Mouse (Mus musculus) left cerebral cortex, adult 9 months (tissue): ENCODE data around the gene Rplp2.
"Not testable (repeated sequence)": the region's sequence is repeated elsewhere in the genome, so short reads cannot be mapped to it uniquely, and the experiment has no call there.

ENCODE experiments used
- DNase-seq, 2 experiments: peaks; one replicate each; pipeline ENCODE4 v3.0.0; 2022; ENCODE audit warnings: low spot score in 2 of 2

The Rplp2 gene

DNA sequence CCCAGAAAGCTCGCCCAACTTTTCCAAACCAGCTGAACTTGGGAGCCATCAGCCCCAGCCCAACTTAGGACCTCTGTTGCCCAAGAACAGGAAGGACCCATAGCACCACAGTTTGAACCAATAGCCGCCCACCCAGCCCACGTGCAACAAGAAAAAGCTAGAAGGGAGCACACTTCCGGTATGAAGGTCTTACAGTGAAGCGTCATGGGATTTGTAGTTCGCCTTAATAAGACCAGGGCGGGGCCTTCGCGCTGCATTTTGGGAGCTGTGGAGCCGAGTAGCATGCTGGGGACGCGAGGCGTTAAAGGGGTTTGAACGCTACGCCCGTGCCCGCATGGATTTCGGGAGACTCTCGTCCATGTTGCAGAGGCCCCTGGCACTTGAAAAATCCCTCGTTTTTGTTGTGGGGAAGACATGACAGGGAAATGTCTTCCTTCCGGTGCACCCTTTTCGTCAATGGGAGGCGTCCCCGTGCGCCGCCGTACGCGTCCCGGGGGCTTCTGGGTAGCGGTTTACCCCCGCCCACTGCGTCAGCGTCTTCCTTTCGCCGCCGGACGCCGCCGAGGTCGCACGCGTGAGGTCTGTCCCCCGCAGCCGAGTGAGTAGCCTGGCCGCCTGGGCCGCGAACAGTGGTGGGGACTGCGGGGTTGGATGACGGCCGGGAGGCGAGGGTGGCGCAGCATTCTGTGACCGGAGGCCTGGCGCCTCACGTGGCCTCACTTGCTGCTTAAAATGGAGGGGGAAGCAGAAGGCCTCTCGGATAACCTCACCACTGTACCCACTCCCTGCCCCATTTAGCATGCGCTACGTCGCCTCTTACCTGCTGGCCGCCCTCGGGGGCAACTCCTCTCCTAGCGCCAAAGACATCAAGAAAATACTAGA is at the start of gene Rplp2:
TSS of gene Rplp2 (plus strand) at position 261 of the 882 bp plus-strand sequence.
- peak; percentile 89 to 95 for DNase-seq

GRCm38 (mm10) chr7:141403305-141403704 is 43.9 kb upstream of the Rplp2 start:
- no peak for DNase-seq

- DNase-seq = no peak
These were observed 41.7 kb upstream of the Rplp2 start for GRCm38 (mm10) chr7:141405466-141405865.

DNA sequence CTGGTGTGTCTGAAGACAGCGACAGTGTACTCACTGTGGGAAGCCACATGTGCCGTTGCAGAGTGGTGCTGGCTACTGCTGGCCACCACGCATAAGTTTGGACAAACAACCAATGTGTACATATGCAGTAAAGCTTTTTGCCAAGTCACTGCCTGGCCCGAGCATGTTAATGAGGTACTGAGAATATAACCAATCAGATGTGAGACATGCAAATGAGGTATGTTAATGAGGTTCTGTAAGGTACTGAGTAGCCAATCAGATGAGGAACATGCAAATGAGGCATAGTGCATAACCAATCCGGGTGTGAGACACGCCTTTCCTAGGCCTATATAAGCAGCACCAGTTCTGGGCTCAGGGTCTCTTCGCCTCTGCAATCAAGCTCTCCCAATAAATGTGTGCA is 39.5 kb upstream of the Rplp2 start:
- not testable (repeated sequence) for DNase-seq

- peak in 1 of 2 experiments; percentile 88 for DNase-seq
These were observed 38.3 kb upstream of the Rplp2 start for GRCm38 (mm10) chr7:141408833-141409232.

DNA sequence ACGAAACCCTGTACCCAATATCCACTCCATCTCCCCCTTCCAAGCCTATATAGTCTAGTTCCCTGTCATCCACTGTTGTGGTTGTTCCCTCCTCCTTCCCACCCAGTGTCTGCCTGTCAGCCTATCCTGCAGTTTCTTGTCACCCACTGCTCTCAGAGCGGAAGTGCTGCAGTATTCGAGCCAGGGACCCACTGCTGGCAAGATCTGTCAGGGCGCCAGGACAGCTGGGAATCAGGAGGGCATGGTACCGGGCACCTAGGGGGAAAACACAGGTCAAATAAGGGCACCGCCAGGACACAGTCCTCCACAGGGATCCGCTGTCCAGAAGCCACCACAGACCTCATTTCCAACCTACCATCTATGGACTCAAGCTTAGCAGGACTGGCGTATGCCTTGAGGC is 36.5 kb upstream of the Rplp2 start:
- DNase-seq = no peak

DNA sequence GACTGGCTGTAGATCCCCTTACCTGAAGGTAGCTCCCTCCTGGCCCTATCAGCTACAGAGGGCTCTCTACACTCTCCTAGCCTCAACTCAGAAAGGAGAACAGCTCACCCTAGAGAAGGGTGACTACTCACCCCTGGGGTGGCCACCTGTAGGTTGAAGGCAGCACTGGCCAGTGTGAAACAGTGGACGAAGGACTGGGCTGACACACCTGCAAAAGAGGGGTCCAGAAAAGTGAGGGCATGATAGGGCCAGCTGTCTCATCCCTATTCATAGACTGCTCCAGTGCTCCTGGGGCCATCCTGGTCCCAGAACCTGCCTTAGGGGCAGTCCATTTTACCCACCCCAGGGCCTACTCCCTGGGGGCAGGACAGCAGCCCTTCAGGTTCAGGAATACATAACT is 35.5 kb upstream of the Rplp2 start:
- DNase-seq = no peak

- no peak for DNase-seq
These were observed 33.8 kb upstream of the Rplp2 start for GRCm38 (mm10) chr7:141413331-141413730.

DNA sequence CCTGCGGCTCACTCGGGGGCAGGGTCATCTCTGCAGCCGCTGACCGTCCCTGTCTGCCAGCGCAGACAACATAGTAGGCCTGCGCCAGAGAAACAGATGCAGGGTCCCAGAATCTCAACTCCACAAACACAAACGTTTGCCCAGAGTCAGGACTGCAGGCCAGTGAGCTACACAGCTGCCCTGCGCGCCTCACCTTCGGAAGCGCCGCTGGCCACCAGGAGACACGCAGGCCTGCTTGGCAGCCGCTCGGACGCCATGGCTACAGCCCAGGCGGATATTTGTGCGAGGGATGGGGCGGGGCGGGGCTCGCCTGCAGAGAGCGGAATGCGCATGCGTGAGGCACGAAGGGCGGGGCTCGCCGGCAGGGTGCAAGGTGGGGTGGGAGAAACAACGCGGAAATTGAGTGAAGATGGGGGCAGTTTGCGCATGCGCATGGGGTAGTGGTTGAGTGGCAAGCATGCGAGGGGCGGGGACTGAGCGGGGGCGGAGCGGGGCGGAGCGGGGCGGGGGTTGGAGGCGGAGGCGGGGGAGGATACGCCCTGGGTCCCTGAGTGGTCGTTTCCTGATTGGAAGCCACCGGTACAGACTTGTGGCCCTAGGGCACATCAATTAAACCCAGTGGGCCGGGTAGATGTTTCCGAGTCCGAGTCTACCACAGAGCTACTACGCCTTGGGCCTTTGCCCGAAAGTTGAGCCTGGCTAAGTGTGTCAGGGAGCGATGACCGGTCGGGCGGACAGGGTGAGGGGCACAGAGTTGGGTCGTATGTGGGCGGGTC is 33.2 kb upstream of the Rplp2 start, which contains the start of gene Gatd1:
TSS of gene Gatd1 (minus strand) at position 328 of the 776 bp plus-strand sequence.
- DNase-seq = peak; percentile 90 to 98

- no peak for DNase-seq
These were observed 30.9 kb upstream of the Rplp2 start for GRCm38 (mm10) chr7:141416144-141416841.

GRCm38 (mm10) chr7:141417731-141418681 is 29.2 kb upstream of the Rplp2 start:
- DNase-seq = no peak

DNA sequence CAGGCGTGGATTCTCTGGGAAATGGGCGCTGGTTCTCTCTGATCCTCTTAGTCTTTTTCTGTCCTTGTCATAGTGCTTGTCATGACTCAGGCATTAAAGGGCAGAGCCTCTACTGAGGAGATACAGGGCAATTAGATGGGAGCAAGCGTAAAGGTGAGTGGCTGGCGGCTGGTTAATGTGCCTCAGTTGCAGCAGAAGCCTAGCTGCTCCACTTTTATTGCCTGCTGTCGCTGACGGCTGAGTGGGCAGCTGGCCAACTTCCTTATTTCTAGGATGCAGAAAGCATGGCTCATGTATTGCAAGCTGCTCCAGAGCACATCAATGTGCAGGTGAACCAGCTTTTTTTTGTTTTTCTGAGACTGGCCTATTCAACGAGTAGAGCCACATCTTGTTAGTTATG is 28.2 kb upstream of the Rplp2 start:
- peak in 1 of 2 experiments; percentile 27 for DNase-seq

DNA sequence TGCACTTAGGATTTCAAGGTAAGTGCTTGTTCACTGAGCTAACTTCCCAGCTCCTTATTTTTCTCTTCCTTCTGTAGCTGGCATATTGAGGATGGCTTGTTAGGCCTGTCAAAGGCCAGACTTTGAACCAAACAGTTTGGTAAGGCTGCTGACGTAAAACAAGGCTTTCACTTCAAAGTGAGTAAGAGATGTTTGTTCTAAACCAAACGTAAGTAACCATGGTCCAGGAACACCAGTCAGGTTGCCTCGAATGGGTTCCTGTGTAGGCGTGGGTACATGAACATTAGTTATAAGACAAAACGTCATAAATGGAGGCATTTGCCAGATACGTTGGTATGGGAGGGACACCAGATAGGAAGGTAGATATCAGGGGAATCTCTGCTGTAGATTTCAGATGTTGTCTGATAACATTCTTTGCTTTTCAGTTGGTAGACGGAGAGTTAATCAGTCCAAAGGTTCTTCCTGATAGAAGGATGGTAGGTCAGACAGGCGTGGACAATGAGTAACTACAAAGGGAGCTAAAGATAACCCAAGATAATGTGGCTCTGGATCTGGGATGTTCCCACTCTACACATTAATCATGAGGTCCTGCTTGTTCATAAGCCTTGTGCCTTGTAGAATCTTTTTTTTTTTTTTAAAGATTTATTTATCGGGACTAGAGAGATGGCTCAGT is 27.0 kb upstream of the Rplp2 start:
- no peak for DNase-seq

DNA sequence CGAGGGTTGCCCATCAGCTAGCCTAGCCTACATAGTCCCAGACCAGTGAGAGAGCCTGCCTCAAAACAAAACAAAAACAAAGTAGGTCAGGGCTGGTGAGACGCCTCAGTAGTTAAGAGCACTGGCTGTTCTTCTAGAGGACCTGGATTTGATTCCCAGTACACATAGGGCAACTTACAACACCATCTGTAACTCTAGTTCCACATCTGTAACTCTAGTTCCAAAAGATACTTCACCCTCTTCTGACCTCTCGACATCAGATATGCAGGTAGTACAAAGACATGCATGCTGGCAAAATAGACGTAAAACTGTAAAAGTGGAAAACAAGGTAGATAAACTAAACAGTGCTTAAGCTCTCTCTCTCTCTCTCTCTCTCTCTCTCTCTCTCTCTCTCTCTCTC is 23.4 kb upstream of the Rplp2 start:
- no peak for DNase-seq

- no peak for DNase-seq
These were observed 20.0 kb upstream of the Rplp2 start for GRCm38 (mm10) chr7:141426948-141427730.

DNA sequence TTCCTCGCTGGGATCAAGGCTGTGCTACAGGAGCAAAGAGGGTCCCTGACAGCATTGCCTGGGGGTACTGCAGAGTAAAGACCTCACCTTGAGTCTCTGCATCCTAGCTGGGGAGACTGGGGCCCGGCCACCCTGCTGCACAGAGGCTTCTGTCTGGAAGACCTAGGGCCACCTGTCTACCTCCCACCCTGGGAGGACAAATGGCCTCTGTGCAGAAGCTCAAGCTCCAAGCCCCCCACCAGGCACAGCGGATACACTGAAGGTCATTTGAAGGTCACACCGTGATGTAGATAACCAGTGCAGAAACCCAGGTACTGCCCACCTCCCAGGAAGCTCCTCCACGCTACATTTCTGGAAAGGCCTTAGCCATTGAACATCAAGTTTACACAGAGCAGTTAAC is 18.5 kb upstream of the Rplp2 start:
- DNase-seq = no peak

DNA sequence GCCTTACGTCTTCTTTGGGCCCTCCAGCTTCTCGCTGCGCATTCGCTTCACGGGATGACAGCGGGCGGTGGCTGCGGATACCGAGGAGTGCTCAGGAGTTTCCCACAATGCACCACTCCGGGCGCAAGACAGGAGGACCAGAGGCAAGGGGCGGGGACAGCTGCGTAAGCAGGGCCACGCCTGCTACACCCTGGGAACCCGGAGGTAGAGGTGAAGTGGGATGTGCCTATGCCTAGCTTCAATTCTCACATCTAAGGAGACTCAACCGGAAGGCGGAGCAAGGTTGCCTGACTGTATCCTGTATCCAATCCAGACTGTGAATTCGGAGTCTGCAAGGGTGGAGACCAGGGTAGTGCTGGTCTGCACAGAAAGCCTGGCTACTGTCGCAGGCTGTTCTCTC is 17.9 kb upstream of the Rplp2 start, which contains the start of gene Cend1:
TSS of gene Cend1 (minus strand) at position 182 of the 400 bp plus-strand sequence.
- DNase-seq = peak; percentile 91 to 93

GRCm38 (mm10) chr7:141429840-141430584 is 17.2 kb upstream of the Rplp2 start:
- DNase-seq = no peak
